Mouse (Mus musculus) olfactory bulb, adult 2 months (tissue): ENCODE results near the gene Cog3. TPM values are rescaled to one million over a fixed set of nuclear protein-coding genes. Genes with fewer than 3 reads are reported as not detected.
"Not testable (repeated sequence)": the region's sequence is repeated elsewhere in the genome, so short reads cannot be mapped to it uniquely, and the experiment has no call there.

Experiments used
- H3K27ac ChIP-seq: fragments of 200-500 bp; 2 replicates; pipeline ENCODE4 v1.5.1; 2012; ENCODE audit warnings: low read depth, low read length; ENCODE audit not compliant: insufficient read depth
- H3K4me1 ChIP-seq: fragments of 200-500 bp; 2 replicates; pipeline ENCODE4 v1.6.1; 2012; ENCODE audit warnings: low read length; ENCODE audit not compliant: control insufficient read depth, insufficient read depth
- H3K4me3 ChIP-seq: fragments of 200-500 bp; 2 replicates; pipeline ENCODE4 v1.5.1; 2012; ENCODE audit warnings: mild to moderate bottlenecking, low read depth, low read length, moderate library complexity; ENCODE audit not compliant: insufficient read depth
- CTCF ChIP-seq: fragments of 200-500 bp; IDR thresholded peaks from 2 replicates; pipeline ENCODE4 v1.5.1; 2012; ENCODE audit warnings: low read depth, mild to moderate bottlenecking, low read length, moderate library complexity; ENCODE audit not compliant: insufficient read depth
- POLR2A ChIP-seq: fragments of 200-500 bp; IDR thresholded peaks from 2 replicates; pipeline ENCODE4 v1.6.1; 2012; ENCODE audit warnings: mild to moderate bottlenecking, low read depth, low read length, moderate library complexity; ENCODE audit not compliant: insufficient read depth
- WGBS: fragments of 180-500 bp; shearing (Covaris S2); methylation state at CpG from one replicate; pipeline ENCODE4 v1.1.7; 2018; 5-methylcytosine and 5-hydroxymethylcytosine counted together
- polyA plus RNA-seq: library from polyadenylated mRNA; stranded (reverse); fragments of >200 nt; gene quantifications from 2 replicates; pipeline ENCODE4 v1.2.4, GENCODE M21; 2012; ENCODE audit warnings: low replicate concordance; ENCODE audit not compliant: missing spikeins, insufficient read depth, insufficient read length

Gene Cog3
- polyA plus RNA-seq, 1 experiment = not detected

GRCm38 (mm10) chr14:75787794-75788175 is 33.5 kb upstream of the Cog3 start:
- Histone ChIP-seq H3K4me3 (no peak overlapping the region), H3K4me1 (no peaks in the 10 kb centered on the region), H3K27ac (no peak overlapping the region)
- TF ChIP-seq CTCF (no peak), POLR2A (no peak)
- 44% methylated on average over 7 of the region's 7 CpGs for WGBS

- H3K4me1 ChIP-seq = no peaks in the 10 kb centered on the region
- TF ChIP-seq POLR2A = peak; percentile 94
- TF ChIP-seq CTCF = no peak
- H3K4me3 ChIP-seq = peak within 1 kb of the TSS; percentile 94
- H3K27ac ChIP-seq = peak within 1 kb of the TSS; percentile 62
- 4% methylated on average over 51 of the region's 51 CpGs for WGBS
These were observed 32.8 kb upstream of the Cog3 start, which contains the start of gene Slc25a30 for GRCm38 (mm10) chr14:75786868-75787793. Gene Slc25a30 (minus strand): TSS chr14:75787037.

DNA sequence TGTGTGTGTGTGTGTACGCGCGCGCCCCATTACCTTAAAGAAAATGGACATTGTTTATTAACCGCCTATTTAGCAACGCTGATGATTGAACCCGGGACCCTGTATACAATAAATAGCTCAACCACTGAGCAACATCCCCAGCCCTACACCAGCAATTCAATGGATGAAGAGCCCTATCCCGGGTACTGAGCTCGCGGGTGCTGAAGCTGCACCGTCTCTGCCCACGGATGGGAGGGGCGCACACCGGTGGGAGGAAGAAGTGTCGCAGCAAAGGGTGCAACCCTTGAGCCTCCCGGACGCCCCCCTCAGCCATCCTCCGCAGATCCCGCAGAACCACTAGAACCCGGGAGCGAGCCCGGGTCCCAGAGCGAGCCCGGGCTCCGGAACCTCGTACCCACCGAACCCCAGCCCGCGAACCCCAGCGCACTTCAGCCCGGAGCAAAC is 32.1 kb upstream of the Cog3 start:
- TF ChIP-seq CTCF = no peak
- Histone ChIP-seq H3K27ac (peak overlapping the region; percentile 62), H3K4me1 (no peaks in the 10 kb centered on the region), H3K4me3 (peak overlapping the region; percentile 94)
- under 1% methylated on average over 31 of the region's 31 CpGs for WGBS

DNA sequence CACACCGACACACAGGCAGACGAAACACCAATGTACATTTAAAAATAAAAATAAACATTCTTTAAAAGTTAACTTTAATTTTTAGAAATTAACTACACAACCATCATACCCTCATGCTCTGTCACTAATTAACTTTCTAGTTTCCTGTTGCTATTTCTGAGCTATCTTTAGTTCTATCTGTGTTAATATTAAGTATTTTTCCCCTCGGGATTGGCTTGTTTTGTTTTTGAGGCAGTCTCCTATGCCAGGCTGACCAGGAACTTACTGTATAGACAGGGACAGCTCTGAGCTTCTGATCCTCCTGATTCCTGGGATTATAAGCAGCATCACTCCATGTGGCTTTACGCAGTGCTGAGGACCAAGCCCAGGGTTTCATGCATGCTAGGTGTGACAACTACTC is 25.6 kb upstream of the Cog3 start:
- H3K4me1 ChIP-seq = no peaks in the 10 kb centered on the region
- H3K27ac ChIP-seq = no peak overlapping the region
- no peak overlapping the region for H3K4me3 ChIP-seq
- no peak for TF ChIP-seq POLR2A
- no peak for TF ChIP-seq CTCF
- WGBS = 84% methylated on average over 4 of the region's 4 CpGs

- no peak overlapping the region for H3K4me3 ChIP-seq
- 92% methylated on average over 8 of the region's 8 CpGs for WGBS
- no peak for TF ChIP-seq CTCF
- TF ChIP-seq POLR2A = no peak
- no peaks in the 10 kb centered on the region for H3K4me1 ChIP-seq
- H3K27ac ChIP-seq = no peak overlapping the region
These were observed 22.3 kb upstream of the Cog3 start for GRCm38 (mm10) chr14:75776637-75777036.

GRCm38 (mm10) chr14:75773431-75773830 is 19.1 kb upstream of the Cog3 start:
- H3K4me1 ChIP-seq = no peaks in the 10 kb centered on the region
- TF ChIP-seq CTCF = no peak
- TF ChIP-seq POLR2A = no peak
- 87% methylated on average over 8 of the region's 8 CpGs for WGBS
- no peak overlapping the region for H3K27ac ChIP-seq
- H3K4me3 ChIP-seq = no peak overlapping the region

DNA sequence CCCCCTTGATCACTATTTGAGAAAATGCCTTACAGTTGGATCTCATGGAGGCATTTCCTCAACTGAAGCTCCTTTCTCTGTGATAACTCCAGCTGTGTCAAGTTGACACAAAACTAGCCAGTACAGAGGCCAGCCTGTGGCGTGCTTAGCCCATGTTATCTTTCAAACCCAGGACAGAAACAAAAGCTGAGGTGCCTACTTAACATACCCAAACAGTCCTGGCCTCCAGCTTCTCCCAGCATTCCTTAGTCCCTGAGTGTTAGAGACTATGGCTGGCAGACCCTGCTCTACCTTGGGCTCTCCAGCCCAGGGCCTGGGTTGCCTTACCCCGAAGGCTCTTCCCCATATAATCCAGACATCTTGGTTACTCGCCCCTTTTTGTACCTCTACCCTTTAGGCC is 18.1 kb upstream of the Cog3 start:
- H3K27ac ChIP-seq, H3K4me1 ChIP-seq, H3K4me3 ChIP-seq: not testable (repeated sequence)
- 96% methylated on average over 3 of the region's 3 CpGs for WGBS

- TF ChIP-seq POLR2A (no peak), CTCF (no peak)
- Histone ChIP-seq H3K27ac (no peak overlapping the region), H3K4me1 (0 out of 2 replicates have a peak, but pooled peaks cover 3% of the 10 kb centered on the region), H3K4me3 (no peak overlapping the region)
- 87% methylated on average over 8 of the region's 8 CpGs for WGBS
These were observed 16.8 kb upstream of the Cog3 start for GRCm38 (mm10) chr14:75771101-75771501.

DNA sequence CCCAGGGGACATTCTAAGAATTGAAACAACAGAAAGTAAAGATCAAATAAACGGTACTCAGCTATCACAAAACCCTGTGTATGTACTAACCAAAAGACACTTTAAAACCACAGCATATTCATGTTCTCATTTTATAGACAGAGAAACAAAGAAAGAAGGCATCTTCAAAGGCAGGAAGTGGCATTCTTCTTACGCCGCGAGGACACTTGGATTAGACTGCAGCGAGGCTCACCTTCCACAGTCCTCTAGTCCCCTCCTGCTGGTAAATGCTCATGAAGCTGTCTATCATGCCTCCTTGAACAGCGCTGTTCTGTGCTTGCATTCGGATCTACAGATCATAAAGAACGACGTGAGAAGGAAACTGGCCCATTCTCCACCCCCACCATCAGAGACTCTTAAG is 15.0 kb upstream of the Cog3 start:
- H3K4me3 ChIP-seq = no peak overlapping the region
- H3K27ac ChIP-seq = no peak overlapping the region
- 78% methylated on average over 9 of the region's 9 CpGs for WGBS
- TF ChIP-seq POLR2A = no peak
- TF ChIP-seq CTCF = no peak
- 0 out of 2 replicates have a peak, but pooled peaks cover 3% of the 10 kb centered on the region for H3K4me1 ChIP-seq
